Mouse (Mus musculus): ENCODE data around the gene Lingo3. TPM values are rescaled to one million over a fixed set of nuclear protein-coding genes. Genes with fewer than 3 reads are reported as not detected.

Lingo3 gene
- polyA plus RNA-seq, 1 experiment from 2014 or later = 0.61 TPM

DNA sequence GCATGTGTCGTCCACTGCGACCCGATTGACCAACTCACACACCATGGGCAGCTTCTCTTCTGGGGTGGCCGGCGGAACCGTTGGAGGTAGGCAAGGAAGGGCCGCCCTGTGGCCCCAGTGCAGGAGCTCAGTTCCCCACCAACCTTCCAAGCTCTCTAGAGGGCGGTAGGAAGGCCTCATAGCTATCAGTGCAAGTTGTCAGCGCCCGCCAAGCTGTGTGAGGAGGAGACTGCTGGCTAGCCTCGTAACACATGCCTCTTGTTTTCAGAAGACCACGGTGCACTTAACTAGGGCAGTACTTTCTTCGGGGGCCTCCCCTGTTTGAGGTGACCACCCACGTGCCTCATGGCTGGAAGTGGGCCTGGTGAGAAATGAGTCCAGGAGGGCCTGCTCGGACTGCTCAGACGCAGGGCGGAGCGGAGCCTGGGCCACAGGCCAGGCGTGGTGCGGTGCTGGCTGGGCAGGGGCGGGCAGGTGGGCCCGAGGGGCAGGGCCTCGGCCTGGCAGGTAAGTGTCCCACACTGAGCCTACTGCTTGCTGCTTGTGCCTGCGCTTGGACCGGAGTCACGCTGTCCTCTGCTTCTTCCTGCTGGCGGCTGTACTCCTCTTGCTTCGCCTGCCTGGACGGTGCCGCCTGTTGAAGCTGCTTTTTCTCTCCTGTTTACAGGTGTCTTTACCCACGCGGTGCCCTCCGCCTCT is 52.2 kb downstream of the Lingo3 start:
- no peak for DNase-seq (ENCODE audit: low spot score)
- Histone ChIP-seq H3K9ac (ENCODE audit: low read depth, low read length) (no peak overlapping the region), H3K4me2 (ENCODE audit: low read length) (no peak overlapping the region), H3K4me3 (replicated peaks; ENCODE audit: low read depth, low read length) (no peak overlapping the region), H3K9me3 (replicated peaks; ENCODE audit: low read length) (no peaks in the 10 kb centered on the region), H3K4me1 (replicated peaks; ENCODE audit: insufficient read depth, low read length) (no peaks in the 10 kb centered on the region), H3K27ac (no peak overlapping the region), H3K27me3 (ENCODE audit: insufficient read depth, low read length) (no peaks in the 10 kb centered on the region), H3K36me3 (ENCODE audit: insufficient read depth, low read length) (peaks cover 82% of the 10 kb centered on the region)
- 0 out of 2 replicates have a peak, but pooled peaks have one; percentile 9 for ATAC-seq (replicated peaks; ENCODE audit: low FRiP score, low read depth)
- WGBS = 78% methylated on average over 33 of the region's 33 CpGs
- TF ChIP-seq CTCF (IDR thresholded peaks at IDR 0.05; ENCODE audit: low read depth) = no peak

DNA sequence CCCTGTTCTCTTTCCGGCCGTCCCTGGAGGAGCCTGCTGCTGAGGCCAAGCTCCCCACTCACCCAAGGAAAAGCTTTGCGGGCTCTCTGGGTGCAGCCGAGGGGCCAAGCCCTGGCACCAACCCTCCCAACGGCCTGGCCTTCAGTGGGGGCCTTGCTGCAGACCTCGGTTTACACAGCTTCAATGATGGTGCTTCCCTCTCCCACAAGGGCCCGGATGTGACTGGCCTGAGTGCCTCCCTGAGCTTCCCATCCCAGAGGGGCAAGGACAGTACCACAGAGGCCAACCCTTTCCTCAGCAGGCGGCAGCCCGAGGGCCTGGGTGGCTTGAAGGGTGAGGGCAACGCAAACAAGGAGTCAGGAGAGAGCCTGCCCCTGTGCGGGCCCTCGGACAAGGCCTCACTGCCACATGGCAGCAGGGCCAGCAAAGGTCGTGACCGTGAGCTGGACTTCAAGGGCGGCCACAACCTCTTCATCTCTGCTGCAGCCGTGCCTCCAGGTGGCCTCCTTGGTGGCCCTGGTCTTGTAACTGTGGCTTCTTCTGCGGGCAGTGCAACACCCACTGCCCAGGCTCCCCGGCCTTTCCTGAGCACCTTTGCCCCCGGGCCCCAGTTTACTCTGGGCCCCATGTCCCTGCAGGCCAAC is 53.0 kb downstream of the Lingo3 start:
- TF ChIP-seq CTCF (IDR thresholded peaks at IDR 0.05; ENCODE audit: low read depth) = no peak
- DNase-seq (ENCODE audit: low spot score) = no peak
- 84% methylated on average over 19 of the region's 19 CpGs for WGBS
- no peaks in the 10 kb centered on the region for H3K4me1 ChIP-seq (replicated peaks; ENCODE audit: insufficient read depth, low read length)
- no peak overlapping the region for H3K4me2 ChIP-seq (ENCODE audit: low read length)
- no peaks in the 10 kb centered on the region for H3K9me3 ChIP-seq (replicated peaks; ENCODE audit: low read length)
- H3K27ac ChIP-seq = no peak overlapping the region
- H3K36me3 ChIP-seq (ENCODE audit: insufficient read depth, low read length) = peaks cover 89% of the 10 kb centered on the region
- no peaks in the 10 kb centered on the region for H3K27me3 ChIP-seq (ENCODE audit: insufficient read depth, low read length)
- H3K9ac ChIP-seq (ENCODE audit: low read depth, low read length) = no peak overlapping the region
- H3K4me3 ChIP-seq (replicated peaks; ENCODE audit: low read depth, low read length) = no peak overlapping the region
- ATAC-seq (replicated peaks; ENCODE audit: low FRiP score, low read depth) = no peak

DNA sequence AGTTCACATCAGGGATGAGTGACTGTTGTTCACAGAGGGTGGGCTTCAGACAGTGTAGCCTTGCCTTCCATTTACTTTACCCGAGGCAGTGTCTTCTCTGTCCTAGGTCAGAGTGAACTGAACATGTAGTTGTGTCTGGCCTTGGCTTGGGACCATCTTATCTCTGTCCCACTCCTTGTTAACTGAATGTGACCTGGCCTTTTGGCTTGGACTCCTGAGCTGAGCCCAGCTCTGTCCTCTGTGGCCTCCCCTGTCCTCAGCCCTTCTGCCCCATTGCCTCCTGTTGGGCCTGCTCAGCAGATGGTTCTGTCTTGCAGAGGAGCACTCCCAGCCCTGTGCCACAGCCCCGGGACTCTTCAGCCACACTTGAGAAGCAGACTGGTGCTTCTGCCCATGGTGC is 56.3 kb downstream of the Lingo3 start:
- no peak for TF ChIP-seq CTCF (IDR thresholded peaks at IDR 0.05; ENCODE audit: low read depth)
- DNase-seq (ENCODE audit: low spot score) (no peak), ATAC-seq (replicated peaks; ENCODE audit: low FRiP score, low read depth) (no peak)
- Histone ChIP-seq H3K4me3 (replicated peaks; ENCODE audit: low read depth, low read length) (no peak overlapping the region), H3K4me2 (ENCODE audit: low read length) (no peak overlapping the region), H3K36me3 (ENCODE audit: insufficient read depth, low read length) (peaks cover 98% of the 10 kb centered on the region), H3K9ac (ENCODE audit: low read depth, low read length) (no peak overlapping the region), H3K27ac (no peak overlapping the region), H3K27me3 (ENCODE audit: insufficient read depth, low read length) (no peaks in the 10 kb centered on the region), H3K9me3 (replicated peaks; ENCODE audit: low read length) (no peaks in the 10 kb centered on the region), H3K4me1 (replicated peaks; ENCODE audit: insufficient read depth, low read length) (no peaks in the 10 kb centered on the region)
- 83% methylated on average over 2 of the region's 2 CpGs for WGBS

DNA sequence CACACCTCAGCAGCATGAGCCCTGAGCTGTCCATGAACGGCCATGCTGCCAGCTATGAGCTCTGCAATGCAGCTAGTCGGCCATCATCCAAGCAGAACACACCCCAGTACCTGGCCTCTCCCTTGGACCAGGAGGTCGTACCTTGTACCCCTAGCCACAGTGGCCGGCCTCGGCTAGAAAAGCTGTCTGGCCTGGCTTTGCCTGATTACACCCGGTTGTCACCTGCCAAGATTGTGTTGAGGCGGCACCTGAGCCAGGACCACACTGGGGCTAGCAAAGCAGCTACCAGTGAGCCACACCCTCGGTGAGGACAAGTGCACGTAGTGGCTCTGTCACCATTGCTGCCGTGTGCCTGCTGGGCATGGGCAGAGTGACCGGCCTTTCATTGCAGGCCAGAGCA is 57.9 kb downstream of the Lingo3 start:
- Histone ChIP-seq H3K4me2 (ENCODE audit: low read length) (no peak overlapping the region), H3K4me3 (replicated peaks; ENCODE audit: low read depth, low read length) (no peak overlapping the region), H3K36me3 (ENCODE audit: insufficient read depth, low read length) (peaks cover 94% of the 10 kb centered on the region), H3K9me3 (replicated peaks; ENCODE audit: low read length) (no peaks in the 10 kb centered on the region), H3K27ac (no peak overlapping the region), H3K9ac (ENCODE audit: low read depth, low read length) (no peak overlapping the region), H3K27me3 (ENCODE audit: insufficient read depth, low read length) (no peaks in the 10 kb centered on the region), H3K4me1 (replicated peaks; ENCODE audit: insufficient read depth, low read length) (no peaks in the 10 kb centered on the region)
- ATAC-seq (replicated peaks; ENCODE audit: low FRiP score, low read depth) (no peak), DNase-seq (ENCODE audit: low spot score) (no peak)
- 90% methylated on average over 11 of the region's 11 CpGs for WGBS
- TF ChIP-seq CTCF (IDR thresholded peaks at IDR 0.05; ENCODE audit: low read depth) = no peak

DNA sequence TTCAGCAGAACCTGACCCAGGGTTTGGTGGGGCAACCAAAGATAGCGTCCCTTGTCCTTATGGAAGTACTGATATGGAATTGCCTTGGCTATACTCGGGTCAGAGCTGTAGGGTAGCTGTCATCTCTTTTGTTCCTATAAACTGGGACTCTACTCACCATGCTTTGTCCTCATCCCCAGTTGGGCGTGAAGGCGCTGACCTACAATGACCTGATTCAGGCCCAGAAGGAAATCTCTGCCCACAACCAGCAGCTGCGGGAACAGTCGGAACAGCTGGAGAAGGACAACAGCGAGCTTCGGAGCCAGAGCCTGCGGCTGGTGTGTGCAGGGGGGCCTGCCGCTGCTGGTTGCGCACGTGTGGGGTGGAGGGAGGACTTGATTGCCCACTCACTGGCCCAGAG is 59.0 kb downstream of the Lingo3 start:
- peaks cover 87% of the 10 kb centered on the region for H3K36me3 ChIP-seq (ENCODE audit: insufficient read depth, low read length)
- no peak overlapping the region for H3K27ac ChIP-seq
- H3K4me1 ChIP-seq (replicated peaks; ENCODE audit: insufficient read depth, low read length) = no peaks in the 10 kb centered on the region
- no peaks in the 10 kb centered on the region for H3K9me3 ChIP-seq (replicated peaks; ENCODE audit: low read length)
- WGBS = 87% methylated on average over 12 of the region's 12 CpGs
- no peak overlapping the region for H3K4me2 ChIP-seq (ENCODE audit: low read length)
- ATAC-seq (replicated peaks; ENCODE audit: low FRiP score, low read depth) (no peak), DNase-seq (ENCODE audit: low spot score) (no peak)
- no peak overlapping the region for H3K9ac ChIP-seq (ENCODE audit: low read depth, low read length)
- no peaks in the 10 kb centered on the region for H3K27me3 ChIP-seq (ENCODE audit: insufficient read depth, low read length)
- H3K4me3 ChIP-seq (replicated peaks; ENCODE audit: low read depth, low read length) = no peak overlapping the region
- no peak for TF ChIP-seq CTCF (IDR thresholded peaks at IDR 0.05; ENCODE audit: low read depth)

DNA sequence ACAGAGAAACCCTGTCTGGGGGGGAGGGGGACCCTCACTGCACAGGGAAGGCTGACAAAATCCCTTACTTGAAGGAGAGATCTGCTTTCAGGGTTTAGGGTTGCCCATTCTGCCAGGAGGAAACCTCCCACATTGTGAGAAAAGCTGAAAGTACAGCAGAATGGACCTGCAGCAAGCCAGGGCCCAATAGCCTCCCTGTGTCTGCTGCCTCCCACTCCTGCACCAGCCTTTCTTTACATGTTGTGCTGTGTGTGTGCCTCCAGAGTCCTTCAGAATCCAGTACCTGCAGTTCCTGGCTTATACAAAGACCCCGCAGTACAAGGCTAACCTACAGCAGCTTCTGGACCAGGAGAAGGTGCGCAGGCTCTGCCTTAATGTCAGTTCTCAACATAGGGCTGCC is 59.5 kb downstream of the Lingo3 start:
- H3K4me2 ChIP-seq (ENCODE audit: low read length) = no peak overlapping the region
- no peaks in the 10 kb centered on the region for H3K9me3 ChIP-seq (replicated peaks; ENCODE audit: low read length)
- 98% methylated on average over 2 of the region's 2 CpGs for WGBS
- H3K27ac ChIP-seq = no peak overlapping the region
- DNase-seq (ENCODE audit: low spot score) (no peak), ATAC-seq (replicated peaks; ENCODE audit: low FRiP score, low read depth) (no peak)
- TF ChIP-seq CTCF (IDR thresholded peaks at IDR 0.05; ENCODE audit: low read depth) = no peak
- H3K27me3 ChIP-seq (ENCODE audit: insufficient read depth, low read length) = no peaks in the 10 kb centered on the region
- no peak overlapping the region for H3K4me3 ChIP-seq (replicated peaks; ENCODE audit: low read depth, low read length)
- H3K4me1 ChIP-seq (replicated peaks; ENCODE audit: insufficient read depth, low read length) = no peaks in the 10 kb centered on the region
- peaks cover 89% of the 10 kb centered on the region for H3K36me3 ChIP-seq (ENCODE audit: insufficient read depth, low read length)
- H3K9ac ChIP-seq (ENCODE audit: low read depth, low read length) = no peak overlapping the region

MicroRNAs within 50 kb of the gene (microRNA counts, 519-probe panel; counts per million panel counts)
- microRNA mmu-miR-1982 = 330 counts per million, percentile 68 among the panel's probes with 10 or more counts

Small RNA genes within 50 kb of the gene (microRNA-seq; reads per million reads assigned to microRNA genes)
- gene Mir1982 = 2.6 reads per million, percentile 5 among the genes with 10 or more reads in this experiment

Other genes starting within 250 kb of the Lingo3 start
- 80.7 and 87.2 TPM in 2 replicates for gene Scamp4, start 241.2 kb downstream of the Lingo3 start, polyA plus RNA-seq (2015; fragmentation: Nextera tagmentation; extraction: Ambion mirVana)
- 5.0 and 6.1 TPM in 2 replicates for gene Adat3, start 241.2 kb downstream of the Lingo3 start, polyA plus RNA-seq (2015; fragmentation: Nextera tagmentation; extraction: Ambion mirVana)
- gene Gm49322, start 238.0 kb downstream of the Lingo3 start, polyA plus RNA-seq (2015; fragmentation: Nextera tagmentation; extraction: Ambion mirVana) = 1.4 TPM in 2 replicates
- 137 and 139 TPM in 2 replicates for gene Csnk1g2, start 221.2 kb downstream of the Lingo3 start, polyA plus RNA-seq (2015; fragmentation: Nextera tagmentation; extraction: Ambion mirVana)
- 62.7 and 64.5 TPM in 2 replicates for gene Btbd2, start 187.0 kb downstream of the Lingo3 start, polyA plus RNA-seq (2015; fragmentation: Nextera tagmentation; extraction: Ambion mirVana)
- gene Mknk2, start 165.9 kb downstream of the Lingo3 start, polyA plus RNA-seq (2015; fragmentation: Nextera tagmentation; extraction: Ambion mirVana) = 75.8 and 85.5 TPM in 2 replicates
- gene Mob3a, start 142.1 kb downstream of the Lingo3 start, polyA plus RNA-seq (2015; fragmentation: Nextera tagmentation; extraction: Ambion mirVana) = 22.3 and 26.7 TPM in 2 replicates
- 22.4 and 24.5 TPM in 2 replicates for gene Izumo4, start 141.9 kb downstream of the Lingo3 start, polyA plus RNA-seq (2015; fragmentation: Nextera tagmentation; extraction: Ambion mirVana)
- gene Ap3d1, start 101.8 kb downstream of the Lingo3 start, polyA plus RNA-seq (2015; fragmentation: Nextera tagmentation; extraction: Ambion mirVana) = 54.2 and 58.3 TPM in 2 replicates
- 9.7 and 9.9 TPM in 2 replicates for gene Dot1l, start 88.8 kb downstream of the Lingo3 start, polyA plus RNA-seq (2015; fragmentation: Nextera tagmentation; extraction: Ambion mirVana)
- gene Sf3a2, start 45.8 kb downstream of the Lingo3 start, polyA plus RNA-seq (2015; fragmentation: Nextera tagmentation; extraction: Ambion mirVana) = 57.1 and 61.9 TPM in 2 replicates
- 83.7 and 86.6 TPM in 2 replicates for gene Plekhj1, start 45.4 kb downstream of the Lingo3 start, polyA plus RNA-seq (2015; fragmentation: Nextera tagmentation; extraction: Ambion mirVana)
- gene Amh, start 38.8 kb downstream of the Lingo3 start, polyA plus RNA-seq (2015; fragmentation: Nextera tagmentation; extraction: Ambion mirVana) = 0.09 TPM in 1 of 2 replicates, not detected in the other
- gene Jsrp1, start 30.5 kb downstream of the Lingo3 start, polyA plus RNA-seq (2015; fragmentation: Nextera tagmentation; extraction: Ambion mirVana) = 4.0 and 4.6 TPM in 2 replicates
- 1,422 and 1,480 TPM in 2 replicates for gene Oaz1, start 17.4 kb downstream of the Lingo3 start, polyA plus RNA-seq (2015; fragmentation: Nextera tagmentation; extraction: Ambion mirVana)
- 269 and 270 TPM in 2 replicates for gene Lsm7, start 11.2 kb upstream of the Lingo3 start, polyA plus RNA-seq (2015; fragmentation: Nextera tagmentation; extraction: Ambion mirVana)
- 34.3 and 36.1 TPM in 2 replicates for gene Sppl2b, start 11.2 kb upstream of the Lingo3 start, polyA plus RNA-seq (2015; fragmentation: Nextera tagmentation; extraction: Ambion mirVana)
- gene Tmprss9, start 27.8 kb upstream of the Lingo3 start, polyA plus RNA-seq (2015; fragmentation: Nextera tagmentation; extraction: Ambion mirVana) = 0.04 TPM in 1 of 2 replicates, not detected in the other
- 434 and 437 TPM in 2 replicates for gene Timm13, start 56.9 kb upstream of the Lingo3 start, polyA plus RNA-seq (2015; fragmentation: Nextera tagmentation; extraction: Ambion mirVana)
- gene Lmnb2, start 74.2 kb upstream of the Lingo3 start, polyA plus RNA-seq (2015; fragmentation: Nextera tagmentation; extraction: Ambion mirVana) = 21.9 and 26.0 TPM in 2 replicates
- gene Gadd45b, start 86.0 kb upstream of the Lingo3 start, polyA plus RNA-seq (2015; fragmentation: Nextera tagmentation; extraction: Ambion mirVana) = 17.4 and 20.8 TPM in 2 replicates
- 3.4 TPM in 2 replicates for gene Gng7, start 170.9 kb upstream of the Lingo3 start, polyA plus RNA-seq (2015; fragmentation: Nextera tagmentation; extraction: Ambion mirVana)
- gene Diras1, start 181.6 kb upstream of the Lingo3 start, polyA plus RNA-seq (2015; fragmentation: Nextera tagmentation; extraction: Ambion mirVana) = 0.11 TPM in 1 of 2 replicates, not detected in the other
- gene Slc39a3, start 193.4 kb upstream of the Lingo3 start, polyA plus RNA-seq (2015; fragmentation: Nextera tagmentation; extraction: Ambion mirVana) = 13.4 and 13.9 TPM in 2 replicates
- 161 and 168 TPM in 2 replicates for gene Sgta, start 216.1 kb upstream of the Lingo3 start, polyA plus RNA-seq (2015; fragmentation: Nextera tagmentation; extraction: Ambion mirVana)
- 30.6 and 34.2 TPM in 2 replicates for gene Thop1, start 226.0 kb upstream of the Lingo3 start, polyA plus RNA-seq (2015; fragmentation: Nextera tagmentation; extraction: Ambion mirVana)